Mouse (Mus musculus) lung, postnatal 25 days (tissue): ENCODE results near the gene Olfr46.
"Not testable (repeated sequence)": the region's sequence is repeated elsewhere in the genome, so short reads cannot be mapped to it uniquely, and the experiment has no call there.

Source experiments
- DNase-seq: peaks from one replicate; pipeline ENCODE4 v3.0.0; 2022; ENCODE audit warnings: low spot score

Gene Olfr46

GRCm38 (mm10) chr7:140600969-140601368, at the start of gene Olfr46:
Gene Olfr46 (plus strand): TSS chr7:140601269.
- DNase-seq, result not testable (repeated sequence)

GRCm38 (mm10) chr7:140567586-140567985, 33.5 kb upstream of the Olfr46 start, which contains the start of gene Olfr538:
Gene Olfr538 (plus strand): TSS chr7:140567886.
- no peak for DNase-seq

GRCm38 (mm10) chr7:140628670-140629069, 27.6 kb downstream of the Olfr46 start, which contains the start of gene Olfr61:
Gene Olfr61 (plus strand): TSS chr7:140628970.
- DNase-seq, result not testable (repeated sequence)

- no peak for DNase-seq
These were observed 29.5 kb downstream of the Olfr46 start for GRCm38 (mm10) chr7:140630559-140630958.

- no peak for DNase-seq
These were observed 45.1 kb downstream of the Olfr46 start, which contains the start of gene Olfr53 for GRCm38 (mm10) chr7:140646152-140646551. Gene Olfr53 (plus strand): TSS chr7:140646452.

- DNase-seq, result no peak
These were observed 58.6 kb downstream of the Olfr46 start, which contains the start of gene Olfr539 for GRCm38 (mm10) chr7:140659630-140660029. Gene Olfr539 (plus strand): TSS chr7:140659930.
